Mouse (Mus musculus): ENCODE data around the gene Gm2310. TPM values are rescaled to one million over a fixed set of nuclear protein-coding genes. Genes with fewer than 3 reads are reported as not detected.

Gene Gm2310
- polyA plus RNA-seq (2012; rRNA removed): not detected in 2 replicates

GRCm38 (mm10) chr15:8519853-8520252, at the start of gene Gm2310:
Gene Gm2310, minus strand, starts transcription at chr15:8519953.

Other genes starting within 250 kb of the Gm2310 start
- 6.2 and 6.8 TPM in 2 replicates for gene Nipbl, start 75.5 kb downstream of the Gm2310 start, polyA plus RNA-seq (2012; rRNA removed)
- gene Slc1a3, start 190.8 kb upstream of the Gm2310 start, polyA plus RNA-seq (2012; rRNA removed): 0.36 and 0.40 TPM in 2 replicates

Measured in liver, embryonic 14 days (tissue).